Mouse (Mus musculus) left cerebral cortex, postnatal 14 days (tissue): ENCODE results near the gene 4933409G03Rik. TPM values are rescaled to one million over a fixed set of nuclear protein-coding genes. Genes with fewer than 3 reads are reported as not detected.
A peak's percentile ranks its signal among the peaks of the same experiment; 100 is the strongest.
"Not testable (repeated sequence)": the region's sequence is repeated elsewhere in the genome, so short reads cannot be mapped to it uniquely, and the experiment has no call there.

Experiments
- DNase-seq, 2 experiments: peaks; one replicate each; pipeline ENCODE4 v3.0.0; 2021 to 2022; ENCODE audit warnings: low spot score in 2 of 2, mixed read lengths in 1 of 2
- intact Hi-C: fragments of 180-260 bp; cut with DNase I; formaldehyde crosslinking; loops from one replicate; pipeline ENCODE4 v1.15.1; 2025
- long read RNA-seq, 2 experiments: library from polyadenylated mRNA; stranded (forward); transcript quantifications; one replicate each; pipeline ENCODE4 v2.0.0; 2021
- total RNA-seq, 2 experiments: library from RNA; stranded (reverse); gene quantifications; 2 replicates each; pipeline ENCODE4 v1.2.3; 2021

4933409G03Rik gene
- not detected for total RNA-seq
- long read RNA-seq, experiment 1: 0 reads
- long read RNA-seq, experiment 2: 0 reads

DNA sequence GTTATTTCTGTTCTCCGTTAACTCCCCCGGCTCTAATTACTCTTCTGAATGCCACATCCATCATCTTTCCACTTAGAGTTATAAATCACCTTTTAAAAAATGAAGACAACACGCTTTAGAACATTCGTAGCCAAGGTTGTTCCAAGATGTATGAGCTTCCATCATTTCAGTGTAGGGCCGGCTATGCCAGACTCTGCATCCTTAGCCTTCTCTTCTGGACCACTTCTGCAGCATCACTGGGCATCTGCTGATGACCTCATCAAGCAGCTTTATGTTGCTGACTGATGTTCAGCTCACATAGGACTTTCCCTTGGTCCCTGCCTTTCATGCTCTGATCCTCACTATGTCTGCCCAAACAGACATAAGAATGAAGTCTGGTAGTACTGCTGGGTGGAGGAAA, at the start of gene 4933409G03Rik:
Gene 4933409G03Rik, plus strand, starts transcription at position 301 of the 400 bp plus-strand sequence.
- no peak for DNase-seq
- intact Hi-C loops: no loop called here

DNA sequence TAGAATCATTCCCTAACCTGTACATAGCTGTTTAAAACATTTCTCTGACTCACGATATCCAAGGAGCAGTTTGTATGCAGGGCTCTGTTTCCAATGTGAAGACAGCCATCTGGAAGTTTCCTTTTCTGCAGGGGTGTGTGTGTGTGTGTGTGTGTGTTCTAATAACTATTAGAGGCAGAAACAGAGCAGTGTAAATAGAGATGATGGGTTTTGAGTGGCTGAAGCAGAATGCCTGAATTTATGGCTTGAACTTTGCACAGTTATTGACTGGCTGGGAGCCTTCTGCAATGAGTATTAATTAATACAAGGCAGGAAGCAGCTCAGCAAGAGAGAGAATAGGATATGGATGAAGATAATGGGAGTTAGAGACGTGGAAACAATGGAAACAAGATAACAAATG, 38.0 kb upstream of the 4933409G03Rik start:
- DNase-seq: no peak
- intact Hi-C loops: loop anchor here (2.0 kb wide), 1 partner anchor 17 kb away; no protein-coding TSS in a partner anchor

DNA sequence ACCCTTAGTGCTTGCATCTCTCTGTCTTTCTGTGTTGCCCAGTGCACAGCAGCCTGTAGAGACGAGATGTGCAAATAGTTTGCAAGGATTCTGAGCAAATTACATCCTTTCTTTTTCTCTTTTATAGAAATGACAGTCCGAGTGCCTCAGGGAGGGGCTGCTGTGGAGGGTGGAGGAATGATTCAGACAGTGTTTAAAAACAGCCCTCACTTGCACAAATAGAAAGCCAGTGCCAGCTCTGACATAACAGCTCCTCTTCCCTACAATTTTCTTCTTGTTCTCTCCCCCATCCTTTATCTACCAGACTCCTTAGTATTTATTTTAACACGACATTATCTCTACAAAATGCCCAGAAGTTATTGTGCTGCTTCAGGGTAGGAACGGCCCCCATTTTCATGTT, 21.4 kb upstream of the 4933409G03Rik start:
- DNase-seq: peak; percentile 35 to 58
- intact Hi-C loops: loop anchor here (2.0 to 5.0 kb wide), 2 partner anchors 16 to 866 kb away; no protein-coding TSS in a partner anchor

DNA sequence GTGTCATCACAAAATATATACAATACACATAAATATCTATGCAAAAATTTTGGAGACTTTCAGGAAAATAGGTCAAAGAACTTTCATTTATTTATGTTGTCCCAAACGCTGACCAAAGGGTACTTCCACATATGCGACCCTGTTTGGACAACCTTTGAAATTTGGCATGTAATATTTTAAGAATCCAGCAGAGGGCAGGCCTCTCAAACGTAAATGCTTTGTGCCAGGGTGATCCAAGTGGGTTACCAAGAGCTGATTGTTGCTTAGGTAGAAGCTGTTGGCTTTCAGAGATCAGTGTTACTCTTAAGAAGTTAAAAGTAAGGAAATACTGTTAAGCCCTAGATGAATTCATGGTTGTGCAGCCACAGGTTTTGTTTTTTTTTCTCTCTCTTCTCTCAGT, 18.9 kb upstream of the 4933409G03Rik start:
- intact Hi-C loops: loop anchor here (2.0 to 5.0 kb wide), 2 partner anchors 193 to 864 kb away; no protein-coding TSS in a partner anchor
- DNase-seq: peak; percentile 51 to 69

DNA sequence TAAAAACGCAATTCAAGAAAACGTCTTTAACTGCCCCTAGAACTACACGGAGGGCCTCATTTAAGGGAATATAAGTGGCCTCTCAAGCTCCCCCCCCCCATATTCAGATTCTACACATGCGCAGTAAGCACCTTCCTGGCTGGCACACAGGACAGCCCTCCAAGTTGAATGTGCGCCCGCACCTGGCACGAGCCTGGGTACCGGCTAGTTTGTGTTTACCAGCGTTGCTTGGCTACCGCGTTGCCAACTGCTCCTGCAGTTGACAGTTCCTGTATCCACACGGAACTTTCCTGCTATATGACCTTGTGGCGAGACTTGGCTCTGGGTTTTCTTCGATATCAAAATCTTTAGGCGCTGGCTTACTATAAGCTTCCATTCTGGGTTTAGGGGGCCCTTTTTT, 13.9 kb upstream of the 4933409G03Rik start:
- peak in 1 of 2 experiments; percentile 33 for DNase-seq
- intact Hi-C loops: no loop called here

DNA sequence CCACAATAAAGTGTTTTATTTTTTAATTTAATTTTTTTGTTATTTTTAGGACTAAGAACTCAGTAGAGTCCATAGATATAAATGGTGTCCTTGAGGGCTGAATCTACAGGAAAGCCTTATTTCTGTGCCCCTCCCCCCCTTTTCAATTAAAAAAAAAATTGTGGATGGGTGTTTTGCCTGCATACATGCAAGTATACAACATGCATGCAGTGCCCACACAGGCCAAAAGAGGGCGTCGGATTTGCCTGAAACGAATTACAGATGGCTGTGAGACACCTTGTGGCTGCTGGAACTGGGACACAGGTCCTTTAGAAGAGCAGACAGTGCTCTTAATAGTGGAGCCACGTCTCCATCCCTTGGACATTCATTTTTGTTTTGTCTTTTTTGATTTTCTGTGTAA, 9.9 kb upstream of the 4933409G03Rik start:
- intact Hi-C loops: loop anchor here (5.0 kb wide), 1 partner anchor 175 kb away; no protein-coding TSS in a partner anchor
- peak; percentile 29 to 44 for DNase-seq

DNA sequence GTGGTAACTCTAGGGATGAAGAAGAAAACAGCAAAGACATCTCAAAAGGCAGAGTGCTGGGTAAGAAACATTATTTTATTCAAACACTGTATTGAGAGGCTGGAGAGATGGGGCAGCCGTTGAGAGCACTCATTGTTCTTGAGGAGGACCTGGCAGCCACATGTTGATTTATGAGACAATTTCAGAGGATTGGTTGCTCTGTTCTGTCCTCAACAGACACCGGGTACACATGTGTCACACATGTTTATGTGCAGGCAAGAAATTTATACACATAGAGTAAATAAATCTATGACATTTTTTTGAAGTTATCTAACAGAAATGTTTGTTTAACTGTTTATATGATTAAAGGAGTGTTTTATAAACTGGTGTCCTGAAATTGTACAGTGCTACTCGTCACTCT, 10.6 kb downstream of the 4933409G03Rik start:
- intact Hi-C loops: no loop called here
- DNase-seq: no peak

DNA sequence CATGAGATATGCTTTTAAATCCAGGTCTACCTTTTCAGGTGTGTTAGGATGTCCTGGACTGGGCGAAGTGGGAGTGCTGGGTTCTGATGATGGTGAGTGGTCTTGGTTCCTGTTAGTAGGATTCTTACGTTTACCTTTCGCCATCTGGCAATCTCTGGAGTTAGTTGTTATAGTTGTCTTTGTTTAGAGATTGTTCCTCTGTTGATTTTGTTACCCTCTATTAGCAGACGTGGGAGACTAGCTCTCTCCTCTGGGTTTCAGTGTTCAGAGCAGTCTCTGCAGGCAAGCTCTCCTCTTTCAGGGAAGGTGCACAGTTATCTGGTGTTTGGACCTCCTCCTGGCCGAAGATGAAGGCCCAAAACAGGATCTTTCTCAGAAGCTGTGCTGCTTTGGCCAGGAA, 74.0 kb downstream of the 4933409G03Rik start, which contains the start of gene 4932414N04Rik:
Gene 4932414N04Rik, plus strand, starts transcription at position 301 of the 400 bp plus-strand sequence.
- intact Hi-C loops, DNase-seq: not testable (repeated sequence)

Other genes starting within 250 kb of the 4933409G03Rik start
- gene Stk39, start 110.1 kb upstream of the 4933409G03Rik start, total RNA-seq: 10 to 100 TPM; 53.8 to 57.0 TPM
- not detected for gene 4932414N04Rik, start 74.1 kb downstream of the 4933409G03Rik start, total RNA-seq